Mouse (Mus musculus) forebrain, embryonic 13.5 days (tissue): Measurements from ENCODE around the gene Phc1. TPM values are rescaled to one million over a fixed set of nuclear protein-coding genes. Genes with fewer than 3 reads are reported as not detected.
"Not testable (repeated sequence)": the region's sequence is repeated elsewhere in the genome, so short reads cannot be mapped to it uniquely, and the experiment has no call there.

Experiments used
- ATAC-seq: fragments of 200-750 bp; cut with Nextera tagmentation; 2 replicates; pipeline ENCODE4 v1.8.0; 2017
- H3K27ac ChIP-seq: fragments of 300-500 bp; sonication (generic); 2 replicates; pipeline ENCODE4 v1.5.1; 2015; ENCODE audit warnings: inconsistent platforms, mild to moderate bottlenecking, moderate library complexity
- H3K27me3 ChIP-seq: fragments of 300-500 bp; sonication (generic); 2 replicates; pipeline ENCODE4 v1.6.1; 2015; ENCODE audit warnings: mild to moderate bottlenecking, inconsistent platforms
- H3K36me3 ChIP-seq: fragments of 300-500 bp; sonication (generic); 2 replicates; pipeline ENCODE4 v1.6.1; 2015; ENCODE audit warnings: mild to moderate bottlenecking, inconsistent platforms; ENCODE audit not compliant: poor library complexity, severe bottlenecking
- H3K4me1 ChIP-seq: fragments of 300-500 bp; sonication (generic); 2 replicates; pipeline ENCODE4 v1.6.1; 2015; ENCODE audit warnings: inconsistent platforms
- H3K4me2 ChIP-seq: fragments of 300-500 bp; sonication (generic); 2 replicates; pipeline ENCODE4 v1.6.1; 2015; ENCODE audit warnings: inconsistent platforms, mild to moderate bottlenecking, moderate library complexity
- H3K4me3 ChIP-seq: fragments of 300-500 bp; sonication (generic); 2 replicates; pipeline ENCODE4 v1.5.1; 2015; ENCODE audit warnings: mild to moderate bottlenecking, inconsistent platforms
- H3K9ac ChIP-seq: fragments of 300-500 bp; sonication (generic); 2 replicates; pipeline ENCODE4 v1.6.1; 2015; ENCODE audit warnings: mild to moderate bottlenecking, inconsistent platforms
- H3K9me3 ChIP-seq: fragments of 300-500 bp; sonication (generic); replicated peaks from 2 replicates; pipeline ENCODE4 v1.6.1; 2016; ENCODE audit warnings: inconsistent platforms
- WGBS: fragments of 180-500 bp; shearing (Covaris S2); methylation state at CpG from one replicate; pipeline ENCODE4 v1.1.7; 2015; 5-methylcytosine and 5-hydroxymethylcytosine counted together
- polyA plus RNA-seq: library from polyadenylated mRNA; unstranded; fragments of >200 nt; fragmentation: Nextera tagmentation; extraction: Ambion mirVana; gene quantifications from 2 replicates; pipeline ENCODE4 v1.2.1, GENCODE M21; 2015

Gene Phc1
- polyA plus RNA-seq: 29.9 and 33.0 TPM in 2 replicates

DNA sequence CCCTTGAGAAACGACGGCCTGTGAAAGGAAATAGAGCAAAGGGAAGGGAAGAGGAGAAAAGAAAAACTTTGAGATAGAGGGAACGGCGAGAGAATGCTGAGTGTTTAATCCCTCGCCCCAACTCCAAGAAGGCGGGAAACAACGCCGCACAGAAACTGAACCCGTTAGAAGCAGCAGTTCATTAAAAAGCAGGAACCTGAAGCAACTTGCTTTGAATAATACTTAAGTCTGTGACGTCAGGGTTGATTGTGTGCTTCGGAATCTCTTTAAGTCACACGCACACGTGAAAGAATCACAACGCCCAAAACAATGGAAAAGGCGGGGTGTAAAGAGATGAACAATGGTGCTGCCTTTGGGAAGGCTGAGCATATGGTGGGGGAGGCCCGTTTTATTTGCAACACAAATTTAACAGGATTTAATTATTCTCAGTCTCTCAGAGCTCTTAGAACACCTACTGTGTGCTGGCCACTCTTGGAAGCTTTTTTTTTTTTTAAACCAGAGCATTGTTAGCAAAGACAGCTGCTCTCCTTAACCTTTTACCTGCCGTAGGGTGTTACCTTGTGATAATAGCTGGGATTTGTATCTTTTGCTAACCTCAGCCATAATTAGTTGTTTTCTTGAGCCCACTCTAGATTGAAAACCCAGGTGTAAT is at the start of gene Phc1:
TSS of gene Phc1 (minus strand) at position 213 of the 652 bp plus-strand sequence.
- Histone ChIP-seq H3K27me3 (no peaks in the 10 kb centered on the region), H3K36me3 (peaks cover 11% of the 10 kb centered on the region), H3K4me2 (peak within 1 kb of the TSS; percentile 74), H3K4me1 (peaks cover 29% of the 10 kb centered on the region), H3K9me3 (no peaks in the 10 kb centered on the region), H3K4me3 (peak within 1 kb of the TSS; percentile 74), H3K9ac (peak within 1 kb of the TSS; percentile 84), H3K27ac (peak within 1 kb of the TSS; percentile 98)
- under 1% methylated on average over 17 of the region's 17 CpGs for WGBS
- peak; percentile 59 for ATAC-seq

DNA sequence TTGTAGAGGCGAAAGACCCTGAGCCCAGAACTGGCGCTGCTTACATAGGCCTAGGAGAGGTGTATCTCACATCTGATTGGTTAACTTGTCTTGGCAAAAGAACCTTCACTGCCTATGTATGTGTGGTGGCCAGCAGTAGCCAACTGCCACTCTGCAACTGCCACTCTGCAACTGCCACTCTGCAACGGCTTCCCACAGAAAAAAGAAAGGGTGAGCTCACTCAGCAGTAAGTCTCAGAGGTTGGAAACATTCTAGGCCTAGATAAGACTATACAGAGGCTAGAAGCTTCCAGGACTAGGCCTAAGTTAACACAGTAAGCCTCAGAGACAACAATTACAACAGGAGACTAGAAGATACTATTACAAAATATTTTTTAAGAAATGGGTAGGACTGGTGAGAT is 49.6 kb upstream of the Phc1 start:
- H3K9ac ChIP-seq, H3K9me3 ChIP-seq, H3K4me1 ChIP-seq, H3K27me3 ChIP-seq, H3K36me3 ChIP-seq, H3K4me3 ChIP-seq, ATAC-seq, H3K27ac ChIP-seq, H3K4me2 ChIP-seq: not testable (repeated sequence)
- 44% methylated on average over 3 of the region's 3 CpGs for WGBS

DNA sequence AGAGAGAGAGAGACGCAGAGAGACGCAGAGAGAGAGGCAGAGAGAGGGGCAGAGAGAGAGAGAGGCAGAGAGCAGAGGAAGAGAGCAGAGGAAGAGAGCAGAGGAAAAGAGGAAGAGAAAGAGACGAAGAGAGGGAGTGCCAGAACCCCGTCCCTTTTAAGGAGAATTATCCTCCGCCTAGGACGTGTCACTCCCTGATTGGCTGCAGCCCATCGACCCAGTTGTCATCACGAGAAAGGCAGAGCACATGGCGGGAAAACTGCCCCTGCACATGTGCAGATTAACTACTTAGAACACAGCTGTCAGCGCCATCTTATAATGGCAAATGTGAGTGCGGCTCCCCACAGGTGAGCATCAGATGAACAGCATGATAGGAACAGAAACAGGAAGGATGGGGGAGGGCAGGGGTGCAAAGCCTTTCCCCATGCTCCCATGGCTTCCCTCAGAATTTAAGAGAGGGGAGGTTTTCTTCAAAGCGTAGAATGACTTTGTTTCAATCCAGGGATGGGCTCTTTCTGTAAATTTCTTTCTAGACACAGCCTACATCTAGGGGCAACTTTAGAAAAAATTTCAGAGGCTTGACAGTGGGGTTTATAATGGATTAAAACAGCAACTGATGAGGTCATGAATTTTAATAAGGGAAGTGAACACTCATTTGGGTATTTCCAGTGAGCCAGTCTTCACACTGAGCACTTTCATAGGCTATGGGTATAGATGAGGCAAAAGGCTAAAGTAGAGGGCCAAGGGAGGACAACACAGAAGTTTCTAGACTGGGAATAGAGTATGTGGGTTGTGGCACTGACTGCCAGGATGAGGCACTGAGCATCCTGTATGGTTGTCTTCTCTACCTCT is 47.0 kb upstream of the Phc1 start:
- H3K4me3 ChIP-seq, H3K27me3 ChIP-seq, H3K36me3 ChIP-seq, H3K4me2 ChIP-seq, H3K9ac ChIP-seq, H3K27ac ChIP-seq, H3K4me1 ChIP-seq, H3K9me3 ChIP-seq, ATAC-seq: not testable (repeated sequence)
- 91% methylated on average over 12 of the region's 12 CpGs for WGBS

DNA sequence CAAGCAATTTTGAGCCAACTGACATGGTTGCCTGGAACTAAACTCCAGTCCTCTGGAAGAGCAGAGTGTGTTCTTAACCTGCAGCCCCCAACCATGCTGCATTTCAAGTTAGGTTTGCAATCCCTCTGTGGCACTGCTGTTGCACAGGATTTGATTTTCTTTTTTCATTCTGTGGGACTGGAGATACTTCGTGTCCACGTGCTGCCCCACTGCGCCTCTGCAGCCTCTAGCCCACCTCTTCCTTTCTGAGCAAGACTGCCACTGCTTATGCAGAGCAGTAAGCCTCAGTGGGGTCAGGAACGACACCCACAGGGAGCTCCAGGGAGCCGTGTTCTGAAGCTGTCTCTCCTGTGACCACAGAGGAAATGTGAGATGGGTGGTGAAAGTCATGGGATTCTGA is 45.4 kb upstream of the Phc1 start:
- H3K9ac ChIP-seq: no peak overlapping the region

DNA sequence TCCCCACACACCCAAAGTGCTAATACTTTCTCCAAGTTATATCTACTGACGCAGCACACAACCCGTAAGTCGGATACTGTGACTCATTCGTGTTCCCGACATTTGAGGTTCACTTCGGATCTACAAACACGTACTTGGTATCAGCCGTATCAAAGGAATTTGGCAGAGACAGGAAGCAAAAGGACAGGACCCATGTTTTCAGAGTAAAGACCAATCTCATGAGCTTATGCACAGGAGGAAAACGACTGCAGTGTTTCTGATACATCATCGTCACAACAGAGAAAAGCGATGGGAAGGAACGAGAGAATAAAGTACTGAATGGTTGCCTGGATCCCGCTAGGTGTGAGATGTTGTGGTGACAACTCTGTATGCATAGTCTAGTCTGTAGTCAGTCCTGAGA is 44.5 kb upstream of the Phc1 start:
- 89% methylated on average over 13 of the region's 13 CpGs for WGBS
- H3K4me1 ChIP-seq: no peaks in the 10 kb centered on the region

More for the DNA sequence above, 45.4 kb upstream of the Phc1 start:
- ATAC-seq: no peak
- no peak overlapping the region for H3K4me2 ChIP-seq
- H3K27ac ChIP-seq: no peak overlapping the region
- no peaks in the 10 kb centered on the region for H3K27me3 ChIP-seq
- no peaks in the 10 kb centered on the region for H3K9me3 ChIP-seq
- WGBS: 82% methylated on average over 5 of the region's 5 CpGs
- H3K4me1 ChIP-seq: no peaks in the 10 kb centered on the region
- no peaks in the 10 kb centered on the region for H3K36me3 ChIP-seq
- H3K4me3 ChIP-seq: no peak overlapping the region

DNA sequence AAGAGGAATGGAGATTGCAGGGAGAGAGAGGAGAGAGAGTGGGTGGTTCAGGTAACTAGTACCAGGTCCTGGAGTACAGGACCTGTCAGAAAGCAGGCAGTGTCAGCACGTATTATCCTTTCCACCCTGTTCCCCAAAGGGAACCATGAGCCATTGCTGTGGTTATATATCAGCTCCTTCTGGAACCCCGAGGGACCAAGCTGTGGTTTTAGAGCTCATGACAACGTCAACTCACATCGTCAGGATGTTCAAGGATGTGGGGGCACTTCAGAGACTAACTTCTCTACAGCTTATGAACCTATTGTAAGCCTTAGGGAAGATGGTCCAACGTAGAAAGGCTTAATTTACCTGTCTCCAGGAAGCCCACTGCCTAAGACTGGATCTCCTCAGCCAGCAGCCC is 42.9 kb upstream of the Phc1 start:
- ATAC-seq: no peak
- Histone ChIP-seq H3K4me1 (no peaks in the 10 kb centered on the region), H3K9me3 (no peaks in the 10 kb centered on the region), H3K36me3 (no peaks in the 10 kb centered on the region), H3K27me3 (no peaks in the 10 kb centered on the region), H3K9ac (no peak overlapping the region), H3K4me3 (no peak overlapping the region), H3K27ac (no peak overlapping the region), H3K4me2 (no peak overlapping the region)
- WGBS: 83% methylated on average over 5 of the region's 5 CpGs

More for the DNA sequence above, 44.5 kb upstream of the Phc1 start:
- Histone ChIP-seq H3K36me3 (no peaks in the 10 kb centered on the region), H3K4me3 (no peak overlapping the region), H3K9me3 (no peaks in the 10 kb centered on the region), H3K4me2 (no peak overlapping the region), H3K9ac (no peak overlapping the region), H3K27me3 (no peaks in the 10 kb centered on the region), H3K27ac (no peak overlapping the region)
- ATAC-seq: no peak

DNA sequence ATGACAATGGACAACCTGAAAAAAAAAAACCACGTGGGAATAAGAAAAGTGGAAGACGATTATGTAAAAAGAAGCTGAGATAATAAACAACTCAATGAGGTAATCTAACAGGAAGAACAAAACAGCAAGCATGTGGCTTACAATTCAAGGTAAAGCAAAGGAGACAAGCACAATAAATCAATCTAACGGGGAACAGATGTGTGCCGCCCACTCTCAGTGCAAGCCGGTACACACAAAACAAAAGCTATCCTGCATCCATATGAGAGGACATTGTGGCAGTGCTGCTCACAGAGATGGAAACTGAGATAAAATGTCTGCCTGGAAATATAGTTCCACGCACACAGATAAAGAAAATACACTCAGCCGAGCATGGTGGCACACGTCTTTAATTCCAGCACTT is 41.7 kb upstream of the Phc1 start:
- no peaks in the 10 kb centered on the region for H3K9me3 ChIP-seq
- no peak for ATAC-seq
- H3K36me3 ChIP-seq: no peaks in the 10 kb centered on the region
- no peak overlapping the region for H3K4me2 ChIP-seq
- H3K27me3 ChIP-seq: no peaks in the 10 kb centered on the region
- H3K27ac ChIP-seq: no peak overlapping the region
- H3K9ac ChIP-seq: no peak overlapping the region
- no peak overlapping the region for H3K4me3 ChIP-seq
- H3K4me1 ChIP-seq: no peaks in the 10 kb centered on the region
- WGBS: 89% methylated on average over 8 of the region's 8 CpGs

DNA sequence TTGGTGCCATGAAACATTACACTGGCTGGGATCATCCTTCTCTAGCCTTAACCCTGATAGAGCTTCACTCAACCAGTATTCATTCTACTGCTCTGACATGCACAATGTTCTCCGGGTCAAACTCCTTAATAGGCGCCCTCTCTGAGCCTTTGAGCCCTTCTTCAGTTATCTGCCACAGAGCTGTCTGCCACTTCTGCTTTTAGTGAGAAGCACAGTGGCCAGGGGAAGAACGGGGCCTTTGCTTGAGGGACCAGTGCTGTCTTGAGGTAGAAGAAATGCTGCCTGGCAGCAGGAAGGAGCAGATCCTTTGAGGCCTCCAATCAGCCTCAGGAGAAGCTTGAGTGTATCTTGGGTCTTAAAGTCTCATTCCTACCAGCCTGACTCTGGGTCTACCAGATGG is 27.9 kb upstream of the Phc1 start:
- WGBS: 90% methylated on average over 3 of the region's 3 CpGs

DNA sequence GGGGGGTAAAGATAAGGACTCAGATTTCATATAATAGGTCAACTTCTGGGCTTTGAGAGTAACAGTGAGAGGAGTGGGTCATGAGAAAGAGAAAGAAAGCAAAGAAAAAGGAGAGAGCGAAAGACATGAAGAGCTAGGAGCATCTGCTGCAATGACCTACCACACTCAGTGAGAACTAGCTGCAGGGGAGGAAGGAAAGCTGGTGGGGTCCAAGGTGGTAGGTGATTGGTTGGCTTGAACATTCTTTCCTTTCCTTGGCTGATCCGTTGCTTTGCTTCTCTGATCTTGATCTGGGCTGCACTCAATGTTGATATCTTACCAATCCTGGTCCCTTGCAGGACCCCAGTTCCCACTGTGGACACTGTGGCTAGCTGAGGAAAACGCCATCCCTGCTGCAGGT is 26.6 kb upstream of the Phc1 start:
- no peak for ATAC-seq
- WGBS: 64% methylated on average over 3 of the region's 3 CpGs
- Histone ChIP-seq H3K9ac (no peak overlapping the region), H3K27ac (no peak overlapping the region), H3K27me3 (no peaks in the 10 kb centered on the region), H3K36me3 (no peaks in the 10 kb centered on the region), H3K9me3 (no peaks in the 10 kb centered on the region), H3K4me3 (no peak overlapping the region), H3K4me1 (no peaks in the 10 kb centered on the region), H3K4me2 (no peak overlapping the region)

More for the DNA sequence above, 27.9 kb upstream of the Phc1 start:
- no peak overlapping the region for H3K9ac ChIP-seq
- no peak for ATAC-seq
- no peaks in the 10 kb centered on the region for H3K27me3 ChIP-seq
- H3K4me2 ChIP-seq: no peak overlapping the region
- H3K36me3 ChIP-seq: no peaks in the 10 kb centered on the region
- H3K4me3 ChIP-seq: no peak overlapping the region
- no peak overlapping the region for H3K27ac ChIP-seq
- H3K4me1 ChIP-seq: no peaks in the 10 kb centered on the region
- H3K9me3 ChIP-seq: no peaks in the 10 kb centered on the region

DNA sequence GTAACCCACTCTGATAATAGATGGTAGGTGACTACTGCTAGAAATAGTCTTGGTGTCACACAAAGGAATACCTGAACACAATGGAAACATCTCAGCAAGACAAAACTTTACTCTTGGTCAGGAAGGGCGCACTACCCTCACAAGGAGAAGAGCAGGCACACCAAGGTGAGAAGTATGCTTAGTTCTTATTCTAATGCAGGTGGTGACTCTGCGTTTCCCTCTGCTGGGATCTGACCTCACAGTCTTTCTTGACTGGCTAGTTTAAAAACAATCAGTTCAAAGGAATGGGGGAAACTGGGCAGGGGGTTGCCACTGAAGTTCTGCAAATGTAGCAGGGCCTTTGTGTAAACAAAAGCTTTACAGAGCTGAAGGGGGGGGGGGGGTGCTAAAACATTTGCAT is 25.9 kb upstream of the Phc1 start:
- H3K4me3 ChIP-seq: no peak overlapping the region
- H3K27me3 ChIP-seq: no peaks in the 10 kb centered on the region
- no peak for ATAC-seq
- 50% methylated on average over 2 of the region's 2 CpGs for WGBS
- no peaks in the 10 kb centered on the region for H3K9me3 ChIP-seq
- no peak overlapping the region for H3K9ac ChIP-seq
- H3K27ac ChIP-seq: no peak overlapping the region
- no peaks in the 10 kb centered on the region for H3K4me1 ChIP-seq
- no peak overlapping the region for H3K4me2 ChIP-seq
- no peaks in the 10 kb centered on the region for H3K36me3 ChIP-seq

DNA sequence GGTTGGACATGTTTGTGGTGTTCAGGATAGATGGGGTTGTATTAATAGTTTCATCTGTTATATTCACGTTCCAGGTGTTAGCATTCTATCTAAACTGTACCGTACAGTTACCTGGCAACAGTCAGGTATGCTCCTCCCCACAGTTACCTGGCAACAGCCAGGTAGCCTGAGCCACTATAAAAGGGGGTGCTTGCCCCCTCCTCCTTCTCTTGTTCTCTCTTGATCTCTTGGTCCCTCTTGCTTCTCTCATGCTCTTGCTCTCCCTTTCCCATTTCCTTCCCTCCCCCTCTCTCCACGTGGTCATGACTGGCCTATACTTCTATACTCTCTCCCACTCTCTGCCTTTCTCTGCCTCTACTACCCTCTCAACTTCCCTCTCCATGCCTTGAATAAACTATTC is 25.3 kb upstream of the Phc1 start:
- no peaks in the 10 kb centered on the region for H3K27me3 ChIP-seq
- no peak overlapping the region for H3K27ac ChIP-seq
- no peak overlapping the region for H3K4me3 ChIP-seq
- no peak overlapping the region for H3K4me2 ChIP-seq
- no peaks in the 10 kb centered on the region for H3K9me3 ChIP-seq
- WGBS: 64% methylated on average over 3 of the region's 3 CpGs
- ATAC-seq: no peak
- H3K36me3 ChIP-seq: no peaks in the 10 kb centered on the region
- no peaks in the 10 kb centered on the region for H3K4me1 ChIP-seq
- no peak overlapping the region for H3K9ac ChIP-seq

DNA sequence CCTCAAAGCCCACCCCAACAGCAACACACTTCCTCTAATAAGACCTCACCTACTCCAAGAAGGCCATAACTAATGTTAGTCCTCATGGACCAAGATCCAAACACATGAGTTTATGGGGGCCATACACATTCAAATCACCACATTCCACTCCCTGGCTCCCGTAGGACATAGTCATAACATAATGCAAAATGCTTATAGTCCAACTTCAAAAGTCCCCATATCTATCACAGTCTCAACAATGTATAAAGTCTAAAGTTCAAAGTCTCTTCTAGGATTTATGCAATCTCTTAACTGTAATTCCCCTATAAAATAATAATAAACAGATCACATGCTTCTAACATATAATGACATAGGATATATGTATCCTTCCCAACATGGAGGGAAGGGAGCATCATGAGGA is 16.7 kb upstream of the Phc1 start:
- 97% methylated on average over 1 of the region's 1 CpGs for whole genome bisulfite sequencing
- no peaks in the 10 kb centered on the region for H3K36me3 ChIP-seq
- no peak overlapping the region for H3K4me2 ChIP-seq
- no peaks in the 10 kb centered on the region for H3K4me1 ChIP-seq
- no peak overlapping the region for H3K27ac ChIP-seq
- no peaks in the 10 kb centered on the region for H3K27me3 ChIP-seq
- no peak overlapping the region for H3K4me3 ChIP-seq
- H3K9me3 ChIP-seq: no peaks in the 10 kb centered on the region
- no peak overlapping the region for H3K9ac ChIP-seq
- ATAC-seq: no peak
